Mouse (Mus musculus) cerebellum, postnatal 25 days (tissue): ENCODE data around the gene Abcc2.

Source experiments
- DNase-seq, 2 experiments: peaks; one replicate each; pipeline ENCODE4 v3.0.0; 2021; ENCODE audit warnings: mixed read lengths in 2 of 2

Gene Abcc2

GRCm38 (mm10) chr19:43784761-43785160 is 2.8 kb downstream of the Abcc2 start:
- DNase-seq, result no peak

DNA sequence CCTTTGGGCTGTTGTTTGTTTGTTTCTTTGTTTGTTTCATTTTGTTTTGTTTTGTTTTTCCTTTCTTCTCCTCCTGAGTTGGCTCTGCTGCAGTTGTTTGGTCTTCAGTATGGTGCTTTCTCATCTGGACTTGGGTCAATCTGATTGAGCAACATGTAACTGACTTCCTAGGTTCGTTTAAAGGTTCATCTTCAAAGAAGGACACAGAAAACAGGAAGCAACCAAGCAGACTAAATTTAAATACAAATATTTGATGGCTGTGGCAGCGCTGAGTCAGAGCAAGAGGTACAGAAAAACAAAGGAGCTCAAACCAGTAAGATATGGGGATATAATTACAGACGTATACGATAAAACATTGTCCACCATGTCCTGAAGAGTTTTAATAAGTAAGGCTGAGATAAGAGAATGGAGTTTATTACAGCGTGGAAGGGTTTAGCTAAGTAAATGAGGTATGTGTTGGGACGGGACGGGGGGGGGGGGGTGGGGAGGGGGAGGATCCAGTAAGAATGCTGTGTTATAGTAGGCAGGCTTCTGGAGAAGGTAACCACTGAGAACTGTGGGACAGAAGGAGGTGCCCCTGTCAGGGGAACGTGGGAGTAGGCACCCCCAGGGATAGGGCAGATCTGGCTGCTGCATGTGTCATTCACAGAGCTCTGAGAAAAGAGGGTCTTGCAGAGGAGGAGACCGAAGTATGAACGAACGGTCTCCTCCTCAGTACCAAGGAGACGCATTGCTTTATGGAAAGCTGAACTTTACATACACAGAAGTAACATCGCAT is 4.4 kb downstream of the Abcc2 start:
- DNase-seq, result no peak

DNA sequence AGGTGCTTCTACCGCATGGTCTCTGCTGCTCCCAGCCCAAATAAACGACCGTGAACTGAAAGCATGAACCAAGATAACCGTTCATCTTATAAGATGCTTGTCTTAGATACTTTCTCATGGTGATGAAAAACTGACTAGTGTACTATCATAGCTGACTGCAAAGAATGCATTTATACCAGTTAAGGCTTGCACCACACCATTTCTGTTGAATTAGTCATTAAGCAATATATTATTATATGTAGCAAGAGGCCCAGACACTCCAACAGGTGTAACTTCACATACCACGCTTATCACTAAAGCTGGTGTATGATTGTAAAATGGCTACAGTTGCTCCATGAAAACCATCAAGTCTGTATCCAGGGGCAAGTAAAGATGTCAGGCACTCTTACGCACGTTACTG is 7.8 kb downstream of the Abcc2 start:
- DNase-seq, result no peak

GRCm38 (mm10) chr19:43792537-43792936 is 10.5 kb downstream of the Abcc2 start:
- DNase-seq, result no peak

DNA sequence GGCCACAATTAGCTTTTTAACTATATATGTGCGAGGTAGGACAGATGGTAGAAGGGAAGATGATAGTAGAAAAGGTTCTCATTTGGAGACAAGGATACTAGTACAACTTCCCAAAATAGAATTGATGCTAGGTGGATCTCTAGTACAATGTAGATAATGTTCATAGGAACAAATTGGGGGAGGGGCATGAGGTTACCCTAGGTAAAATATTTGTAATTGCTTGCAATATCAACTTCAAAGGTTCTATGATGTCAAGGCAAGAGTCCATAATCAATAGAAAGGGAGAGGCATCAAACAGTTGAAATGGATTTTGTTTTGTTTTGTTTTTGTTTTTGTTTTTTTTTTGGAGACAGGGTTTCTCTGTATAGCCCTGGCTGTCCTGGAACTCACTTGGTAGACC is 12.0 kb downstream of the Abcc2 start:
- no peak for DNase-seq

DNA sequence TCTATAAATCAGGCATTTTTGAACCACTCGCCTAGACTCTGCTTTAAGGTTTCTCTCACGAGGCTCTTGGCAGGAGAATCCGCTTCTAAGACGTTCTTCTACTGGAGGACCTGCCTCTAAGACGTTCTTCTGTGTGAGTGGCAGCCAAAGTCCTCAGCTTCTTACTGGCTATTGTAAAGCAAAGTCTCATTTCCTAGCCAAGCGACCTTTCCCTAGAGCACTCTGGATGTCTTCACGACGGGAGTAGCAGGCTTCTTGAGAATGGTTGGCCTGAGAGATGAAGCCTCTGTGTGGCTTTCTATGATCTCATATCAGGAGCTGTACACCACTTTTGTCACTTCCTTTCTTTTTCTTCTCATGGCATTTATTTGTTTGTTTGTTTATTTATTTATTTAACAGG is 13.5 kb downstream of the Abcc2 start:
- no peak for DNase-seq

DNA sequence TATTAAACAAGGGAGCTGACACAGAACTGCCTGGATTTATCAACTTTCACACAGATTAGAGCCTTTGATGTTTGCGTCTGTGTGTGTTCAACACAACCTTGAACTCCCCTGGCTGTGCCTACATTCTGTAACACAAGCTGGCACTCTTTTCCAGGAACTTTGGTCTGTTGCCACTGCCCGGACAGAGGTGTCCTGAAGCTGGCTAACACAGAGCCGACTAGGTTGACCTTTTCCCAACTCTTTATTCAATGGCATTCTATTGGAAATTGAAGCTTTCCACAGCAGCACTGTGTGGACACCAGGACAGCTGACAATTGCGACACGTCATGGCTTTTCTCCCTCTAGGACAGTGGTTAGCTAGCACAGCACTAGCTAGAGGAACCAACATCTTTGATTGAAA is 15.2 kb downstream of the Abcc2 start:
- no peak for DNase-seq

- no peak for DNase-seq
Observed at GRCm38 (mm10) chr19:43801427-43802051, 19.5 kb downstream of the Abcc2 start.

DNA sequence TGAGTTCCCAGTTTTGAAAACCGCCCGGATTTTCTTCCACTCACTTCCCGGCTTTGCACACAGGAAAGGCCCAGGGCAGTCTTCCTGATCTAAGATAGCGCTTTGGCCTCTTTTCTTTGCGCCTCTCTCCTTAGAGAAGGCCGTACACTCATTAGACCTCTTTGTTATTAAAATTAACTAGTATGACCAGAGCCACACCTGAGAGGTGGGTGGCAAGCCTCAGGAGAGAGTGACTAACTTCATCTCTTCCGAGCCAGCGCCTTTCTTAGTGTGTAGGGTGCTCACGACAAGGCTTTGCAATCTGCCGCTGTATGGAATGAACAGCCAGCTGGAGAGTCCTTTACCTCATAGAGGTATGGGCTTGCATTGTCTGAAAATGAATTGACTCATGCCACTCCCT is 21.9 kb downstream of the Abcc2 start:
- DNase-seq, result no peak

DNA sequence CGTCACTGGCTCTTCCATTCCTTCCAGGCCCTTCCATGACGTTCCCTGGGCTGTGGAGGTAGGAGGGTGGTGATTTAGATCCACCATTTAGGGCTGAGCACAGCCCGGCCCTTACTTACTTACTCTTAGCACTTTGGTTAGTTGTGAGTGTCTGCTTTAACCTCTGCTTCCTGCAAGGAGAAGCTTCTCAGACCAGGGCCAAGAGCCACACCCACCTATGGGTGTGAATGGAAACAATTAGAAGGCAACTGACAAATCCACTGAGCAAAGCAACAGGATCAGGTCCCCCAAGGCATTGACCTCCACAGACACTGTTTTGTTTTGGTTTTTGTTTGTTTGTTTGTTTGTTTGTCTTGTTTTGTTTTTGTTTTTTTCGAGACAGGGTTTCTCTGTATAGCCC is 27.3 kb downstream of the Abcc2 start:
- DNase-seq, result no peak

DNA sequence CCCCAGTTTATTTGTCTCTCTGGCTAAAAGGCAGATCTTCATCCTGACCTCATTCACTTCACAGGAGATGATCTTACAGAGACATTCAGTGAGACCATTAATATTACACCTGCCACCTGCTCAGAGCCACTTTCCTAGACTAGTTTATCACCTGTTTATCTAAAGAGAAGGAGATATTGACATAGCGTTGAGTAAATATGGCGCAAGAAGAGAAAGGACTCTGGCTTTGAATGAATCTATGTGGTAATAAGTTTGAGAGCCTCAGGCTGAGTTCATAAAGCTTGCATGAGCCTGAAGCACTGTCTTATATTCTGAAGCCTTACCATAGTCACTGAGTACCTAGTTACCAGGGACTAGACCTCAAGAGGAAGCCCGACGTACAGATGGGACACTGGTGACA is 29.4 kb downstream of the Abcc2 start:
- no peak for DNase-seq

- DNase-seq, result no peak
Observed at GRCm38 (mm10) chr19:43813315-43813714, 31.3 kb downstream of the Abcc2 start.

- DNase-seq, result peak in 1 of 2 experiments; percentile 7
Observed at GRCm38 (mm10) chr19:43815661-43816414, 33.8 kb downstream of the Abcc2 start.

DNA sequence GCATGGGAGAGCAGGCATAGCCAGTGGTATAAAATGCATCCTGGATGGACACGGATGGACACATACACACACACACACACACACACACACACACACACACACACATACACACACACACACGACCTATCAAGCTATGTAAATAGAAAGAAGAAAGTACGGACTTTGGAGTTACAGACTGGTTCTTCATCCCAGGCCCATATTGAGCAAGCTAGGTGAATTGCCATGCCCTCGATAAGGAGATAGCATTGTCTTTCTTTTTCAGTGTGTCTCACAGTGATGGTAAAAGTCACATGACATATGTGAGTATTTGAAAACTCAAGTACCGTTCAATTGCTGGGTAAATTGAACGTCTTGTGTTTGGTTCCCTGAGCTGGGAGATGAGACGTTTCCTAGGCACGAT is 44.9 kb downstream of the Abcc2 start:
- DNase-seq, result no peak

- DNase-seq, result peak; percentile 80 to 86
Observed at GRCm38 (mm10) chr19:43832425-43833069, 50.6 kb downstream of the Abcc2 start.

DNA sequence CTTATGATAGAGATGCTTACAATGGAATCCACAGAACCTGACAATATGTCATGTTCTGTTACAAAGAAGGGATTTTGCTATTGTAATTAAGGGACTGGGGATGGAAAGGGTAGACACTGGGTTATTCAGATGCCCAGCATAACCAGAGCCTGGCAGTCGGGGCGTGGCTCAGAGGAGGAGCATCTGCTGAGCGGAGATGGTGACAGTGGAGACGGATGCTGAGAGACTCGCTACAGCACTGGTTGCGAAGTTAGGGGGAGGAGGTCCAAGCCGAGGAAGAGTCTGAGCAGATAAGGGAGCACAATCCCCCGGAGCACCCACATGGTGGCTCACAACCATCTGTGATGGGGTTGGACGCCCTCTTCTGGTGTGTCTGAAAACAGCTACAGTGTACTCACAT is 61.2 kb downstream of the Abcc2 start:
- no peak for DNase-seq

DNA sequence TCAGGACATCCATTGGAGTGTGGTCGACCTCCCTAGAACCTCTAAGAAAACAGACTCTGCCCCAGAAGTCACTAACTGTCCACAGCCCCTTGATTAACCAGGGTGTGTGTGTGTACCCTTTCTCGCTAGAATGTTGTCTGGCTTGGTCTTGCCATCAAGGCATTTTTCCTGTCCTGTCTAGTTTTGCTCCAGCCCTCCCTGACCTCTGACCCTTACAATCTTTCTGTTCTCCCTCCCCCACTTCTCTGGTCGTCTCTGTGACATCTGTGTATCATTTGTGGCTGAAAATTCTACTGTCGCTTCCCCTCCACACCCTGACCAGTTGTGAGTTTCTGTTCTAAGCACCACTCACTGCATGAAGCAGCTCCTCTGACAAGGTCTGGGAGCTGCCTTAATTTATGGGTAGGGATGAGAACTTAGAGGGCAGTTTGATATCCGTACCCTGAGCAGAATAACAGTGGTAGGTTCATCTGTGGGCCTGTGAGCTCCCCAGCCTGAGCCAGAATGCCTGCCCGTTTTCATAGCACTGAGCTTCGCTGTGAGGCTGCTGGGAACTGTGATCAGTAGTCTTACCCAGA is 63.4 kb downstream of the Abcc2 start:
- no peak for DNase-seq

GRCm38 (mm10) chr19:43847056-43847455 is 65.1 kb downstream of the Abcc2 start:
- no peak for DNase-seq

DNA sequence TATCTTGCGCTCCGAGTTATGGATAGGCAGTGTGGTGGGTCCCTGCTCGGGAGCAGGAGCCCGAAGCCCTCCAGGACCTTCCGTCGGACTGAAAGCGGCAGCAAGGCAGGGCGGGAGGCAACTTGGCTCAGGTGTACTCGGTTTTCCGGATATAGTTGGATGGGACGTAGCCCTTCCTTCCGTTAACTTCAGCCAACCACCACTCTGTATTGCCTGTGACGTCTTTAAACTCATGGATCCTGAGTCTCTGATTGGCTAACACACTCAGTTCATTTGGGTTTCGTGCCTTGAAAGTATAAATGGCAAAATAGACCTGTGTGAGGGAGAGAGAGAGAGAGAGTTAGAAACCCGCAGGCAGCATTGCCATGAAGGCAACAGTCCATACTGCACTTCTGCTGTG is 66.0 kb downstream of the Abcc2 start:
- no peak for DNase-seq

DNA sequence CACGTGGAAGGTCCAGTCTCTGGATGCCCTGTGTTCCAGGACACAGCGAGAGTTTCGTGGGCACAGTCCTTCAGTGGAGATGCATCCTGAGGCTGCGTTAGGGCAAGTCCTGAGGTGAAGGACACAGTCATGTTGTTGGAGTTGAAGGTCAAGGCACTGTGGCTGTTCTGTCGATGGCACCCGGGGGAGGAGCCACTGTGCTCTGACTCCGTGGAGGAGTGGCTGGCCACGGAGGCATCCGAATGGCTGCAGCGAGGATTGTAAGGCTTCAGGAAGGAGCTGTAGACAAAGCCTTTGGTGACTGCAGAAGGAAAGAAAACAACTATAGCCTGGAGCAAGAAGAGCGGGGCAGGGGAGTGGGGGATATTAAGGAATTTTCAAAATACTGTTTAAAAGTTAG is 68.0 kb downstream of the Abcc2 start:
- no peak for DNase-seq

DNA sequence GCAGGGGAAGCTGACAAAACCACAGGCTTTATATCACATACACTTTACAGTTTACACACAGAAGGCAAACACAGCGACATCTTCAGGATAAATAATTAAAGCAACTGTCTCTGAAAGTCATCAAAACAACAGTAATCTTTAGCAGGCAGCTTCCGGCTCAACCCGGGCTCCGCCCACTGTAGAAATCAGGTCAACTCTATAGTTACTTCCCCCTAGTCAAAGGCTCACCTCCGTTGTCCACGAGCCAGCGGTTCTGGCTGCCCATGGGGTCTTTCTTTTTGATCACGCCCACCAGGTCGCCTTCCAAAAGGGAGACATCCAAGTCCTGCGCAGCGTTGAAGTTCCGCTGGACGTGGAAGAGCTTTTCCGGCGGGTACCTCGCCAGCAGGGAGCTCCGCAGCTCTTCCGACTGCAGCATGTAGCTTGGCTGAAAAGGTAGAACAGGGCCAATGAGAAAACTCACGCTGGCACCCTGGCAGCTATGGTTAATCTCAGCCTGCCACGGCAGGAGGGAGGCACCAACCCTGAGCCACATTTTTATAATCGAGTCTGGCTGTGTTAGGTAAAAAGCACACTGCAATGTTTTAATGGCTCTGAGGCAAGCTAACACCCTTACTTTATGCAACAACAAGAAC is 70.1 kb downstream of the Abcc2 start:
- peak; percentile 58 to 64 for DNase-seq

DNA sequence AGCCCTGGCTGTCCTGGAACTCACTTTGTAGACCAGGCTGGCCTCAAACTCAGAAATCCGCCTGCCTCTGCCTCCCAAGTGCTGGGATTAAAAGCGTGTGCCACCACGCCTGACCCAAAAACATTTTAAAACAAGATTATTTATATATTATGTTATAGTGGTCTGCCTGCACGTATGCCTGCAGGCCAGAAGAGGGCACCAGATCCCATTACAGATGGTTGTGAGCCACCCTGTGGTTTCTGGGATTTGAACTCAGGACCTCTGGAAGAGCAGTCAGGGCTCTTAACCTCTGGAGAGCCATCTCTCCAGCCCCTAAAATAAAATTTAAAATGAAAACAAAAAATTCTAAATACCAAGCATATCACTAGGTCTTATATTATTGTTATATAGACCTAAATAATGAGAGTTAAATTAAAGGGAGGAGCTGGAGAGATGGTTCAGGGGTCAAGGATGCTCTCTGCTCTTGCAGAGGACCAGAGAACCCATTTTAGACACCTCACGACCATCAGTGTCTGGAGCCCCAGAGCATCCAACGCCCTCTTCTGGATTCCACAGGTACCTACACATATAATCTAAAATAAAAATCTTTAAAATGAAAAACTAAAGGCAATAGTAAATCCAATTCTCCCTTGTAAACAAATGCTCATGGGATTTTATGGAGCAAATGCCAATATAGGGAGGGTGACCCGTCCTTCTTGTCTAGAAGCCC is 71.0 kb downstream of the Abcc2 start:
- peak in 1 of 2 experiments; percentile 26 for DNase-seq
